Mouse (Mus musculus): Measurements from ENCODE around the gene Cxadr. TPM values are rescaled to one million over a fixed set of nuclear protein-coding genes. Genes with fewer than 3 reads are reported as not detected.

Gene Cxadr
- 10 to 100 TPM; 21.0 to 24.7 TPM for total RNA-seq (2021)
- long read RNA-seq, experiment 1, full-length matches to known transcripts, result 10 of 13 reads
- long read RNA-seq, experiment 1, partial matches to known transcripts, result 0 of 13 reads
- long read RNA-seq, experiment 1, other reads (novel, unspliced or antisense), result 3 of 13 reads
- long read RNA-seq, experiment 2, partial matches to known transcripts, result 0 of 2 reads
- long read RNA-seq, experiment 2, other reads (novel, unspliced or antisense), result 0 of 2 reads

GRCm38 (mm10) chr16:78301183-78301830 lies at the start of gene Cxadr:
Gene Cxadr, plus strand, starts transcription at chr16:78301489.
- peak; percentile 73 for DNase-seq

GRCm38 (mm10) chr16:78258989-78259388 lies 42.3 kb upstream of the Cxadr start:
- DNase-seq, result peak; percentile 33

GRCm38 (mm10) chr16:78260070-78260879 lies 41.0 kb upstream of the Cxadr start:
- no peak for DNase-seq

- no peak for DNase-seq
These were observed 39.8 kb upstream of the Cxadr start for GRCm38 (mm10) chr16:78261520-78261919.

GRCm38 (mm10) chr16:78264442-78265150 lies 36.7 kb upstream of the Cxadr start:
- DNase-seq, result no peak

GRCm38 (mm10) chr16:78265151-78265590 lies 36.1 kb upstream of the Cxadr start:
- peak; percentile 64 for DNase-seq

GRCm38 (mm10) chr16:78265826-78266225 lies 35.5 kb upstream of the Cxadr start:
- peak; percentile 56 for DNase-seq

- DNase-seq, result no peak
These were observed 33.8 kb upstream of the Cxadr start for GRCm38 (mm10) chr16:78267453-78267852.

GRCm38 (mm10) chr16:78268167-78268566 lies 33.1 kb upstream of the Cxadr start:
- peak; percentile 42 for DNase-seq

GRCm38 (mm10) chr16:78274825-78275455 lies 26.3 kb upstream of the Cxadr start:
- peak; percentile 35 for DNase-seq

- no peak for DNase-seq
These were observed 23.7 kb upstream of the Cxadr start for GRCm38 (mm10) chr16:78277567-78277966.

GRCm38 (mm10) chr16:78280093-78280881 lies 21.0 kb upstream of the Cxadr start:
- no peak for DNase-seq

- no peak for DNase-seq
These were observed 18.1 kb upstream of the Cxadr start for GRCm38 (mm10) chr16:78283231-78283630.

- no peak for DNase-seq
These were observed 7.2 kb upstream of the Cxadr start for GRCm38 (mm10) chr16:78294051-78294450.

GRCm38 (mm10) chr16:78294606-78295275 lies 6.5 kb upstream of the Cxadr start:
- no peak for DNase-seq

GRCm38 (mm10) chr16:78295601-78296000 lies 5.7 kb upstream of the Cxadr start:
- DNase-seq, result no peak

GRCm38 (mm10) chr16:78296114-78296513 lies 5.2 kb upstream of the Cxadr start:
- DNase-seq, result peak; percentile 74

- DNase-seq, result peak; percentile 37
These were observed 765 bp downstream of the Cxadr start for GRCm38 (mm10) chr16:78301831-78302677.

GRCm38 (mm10) chr16:78302678-78303050 lies 1.4 kb downstream of the Cxadr start:
- peak; percentile 46 for DNase-seq

All from adrenal gland, postnatal 10 days (tissue).